18 mouse cellular contexts compared by ENCODE assay signal in the genomic region with DNA sequence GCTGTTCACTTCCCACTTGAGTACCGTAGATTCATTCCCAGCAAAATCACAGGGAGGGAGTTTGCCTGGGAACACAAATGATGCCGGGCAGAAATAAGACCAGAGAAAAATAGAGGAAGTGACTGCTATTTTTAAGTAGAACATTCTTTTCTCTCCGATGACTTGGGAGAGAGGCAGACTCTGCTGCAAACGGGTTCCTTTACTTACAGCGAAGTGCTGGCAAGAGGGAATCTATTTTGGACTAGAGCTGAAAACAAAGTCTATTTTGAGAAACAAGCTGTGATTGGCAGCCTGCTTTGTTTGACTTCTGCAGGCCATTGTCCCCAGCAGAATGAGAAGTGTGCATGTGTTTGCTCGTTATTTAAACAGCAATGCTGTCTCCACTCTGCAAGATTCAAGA.
DNase-seq lines count a peak whose midpoint lies in the region; ATAC-seq and TF ChIP-seq lines count a peak whose summit lies in the region.
"Had no signal": no experiment of that assay in that cellular context is flagged by ENCODE, and none has a peak within 500 bp of the region (broad histone marks: within the 10 kb centered on the region; RNA-seq: fewer than 3 reads in every experiment).

No protein-coding gene starts in this region.

- no peak overlapping the region for H3K27ac ChIP-seq in midbrain, embryonic 13.5 days
- no peak overlapping the region; the same call in 1 of the 2 replicates for H3K27ac ChIP-seq in hindbrain, embryonic 10.5 days
- H3K27ac ChIP-seq: embryonic facial prominence, embryonic 12.5 days; forebrain, embryonic 10.5 days; hindbrain, postnatal 0 days; neural tube, embryonic 13.5 days had no signal

- no peak for TF ChIP-seq POLR2A in brain, embryonic 14.5 days (IDR thresholded peaks at IDR 0.05; ENCODE audit: borderline replicate concordance, extremely low read depth, insufficient read depth, insufficient read length, poor library complexity, severe bottlenecking)

- no peaks in the 10 kb centered on the region for H3K4me1 ChIP-seq in midbrain, embryonic 13.5 days (replicated peaks)
- H3K4me1 ChIP-seq in hindbrain, embryonic 10.5 days (replicated peaks) = 0 out of 2 replicates have a peak, but pooled peaks cover 8% of the 10 kb centered on the region
- H3K4me1 ChIP-seq: embryonic facial prominence, embryonic 12.5 days; neural tube, embryonic 13.5 days had no signal

- H3K9me3 ChIP-seq in midbrain, embryonic 13.5 days = peaks cover 5% of the 10 kb centered on the region; the same call in 1 of the 2 replicates
- H3K9me3 ChIP-seq in hindbrain, embryonic 10.5 days = no peaks in the 10 kb centered on the region
- H3K9me3 ChIP-seq: embryonic facial prominence, embryonic 12.5 days; neural tube, embryonic 13.5 days had no signal

- no peaks in the 10 kb centered on the region for H3K27me3 ChIP-seq in midbrain, embryonic 13.5 days
- H3K27me3 ChIP-seq in hindbrain, embryonic 10.5 days (ENCODE audit: insufficient read depth, poor library complexity, severe bottlenecking) = no peaks in the 10 kb centered on the region
- H3K27me3 ChIP-seq: embryonic facial prominence, embryonic 12.5 days; neural tube, embryonic 13.5 days had no signal

- no peaks in the 10 kb centered on the region for H3K36me3 ChIP-seq in midbrain, embryonic 13.5 days
- H3K36me3 ChIP-seq in hindbrain, embryonic 10.5 days = no peaks in the 10 kb centered on the region
- H3K36me3 ChIP-seq: embryonic facial prominence, embryonic 12.5 days; forebrain, embryonic 10.5 days; neural tube, embryonic 13.5 days had no signal

- peak; percentile 4 for DNase-seq in layer of hippocampus, adult 11-12 months (ENCODE audit: low spot score)
- no peak for DNase-seq in layer of hippocampus, adult 9-10 months (ENCODE audit: low spot score)
- peak; percentile 54 for DNase-seq in brain, embryonic 14.5 days (ENCODE audit: low read depth)
- peak; percentile 20 to 66 for DNase-seq in frontal cortex, postnatal 36 days (ENCODE audit: low spot score in 2 of 2)
- DNase-seq in heart, postnatal 10 days = peak; percentile 17 to 33
- no peak for DNase-seq in gastrocnemius, postnatal 10 days
- no peak for DNase-seq in hindbrain, embryonic 10.5 days (ENCODE audit: low spot score)
- DNase-seq: adrenal gland, postnatal 10 days; cerebellum, postnatal 14 days; gastrocnemius, postnatal 25 days; kidney, adult 2 months; kidney, postnatal 4 days; lung, embryonic 14.5 days had no signal

- intact Hi-C loops in heart, postnatal 10 days (cut with DNase I) = loop anchor here (5.0 kb wide), 3 partner anchors 319 to 1339 kb away; no protein-coding TSS in a partner anchor

- no peak overlapping the region for H3K9ac ChIP-seq in midbrain, embryonic 13.5 days (replicated peaks)
- H3K9ac ChIP-seq: embryonic facial prominence, embryonic 12.5 days; lung, embryonic 14.5 days; neural tube, embryonic 13.5 days had no signal

- no peak overlapping the region for H3K4me3 ChIP-seq in midbrain, embryonic 13.5 days (replicated peaks)
- no peak overlapping the region for H3K4me3 ChIP-seq in hindbrain, embryonic 10.5 days
- H3K4me3 ChIP-seq: embryonic facial prominence, embryonic 12.5 days; forebrain, embryonic 10.5 days; neural tube, embryonic 13.5 days had no signal

- 54% methylated on average over 6 of the region's 6 CpGs for WGBS in midbrain, embryonic 13.5 days
- 52% methylated on average over 6 of the region's 6 CpGs for WGBS in hindbrain, embryonic 10.5 days

- no peak for ATAC-seq in midbrain, embryonic 13.5 days
- ATAC-seq: hindbrain, postnatal 0 days had no signal

- H3K4me2 ChIP-seq in midbrain, embryonic 13.5 days (replicated peaks) = no peak overlapping the region
- H3K4me2 ChIP-seq: embryonic facial prominence, embryonic 12.5 days; lung, embryonic 14.5 days; neural tube, embryonic 13.5 days had no signal

- no peak for TF ChIP-seq CTCF in brain, embryonic 14.5 days (IDR thresholded peaks at IDR 0.05; ENCODE audit: borderline replicate concordance, extremely low read depth, insufficient read depth, insufficient read length)

Comparison
In these comparisons a context has a peak if more than half of its experiments do, and no peak if none do; other contexts are left out.
1. DNase-seq: peak in layer of hippocampus, adult 11-12 months (single experiment), brain, embryonic 14.5 days (single experiment), frontal cortex, postnatal 36 days (2 of 2) and heart, postnatal 10 days (2 of 2); none in layer of hippocampus, adult 9-10 months (single experiment), gastrocnemius, postnatal 10 days (single experiment) and hindbrain, embryonic 10.5 days (single experiment).